Mouse (Mus musculus) intestine, embryonic 16.5 days (tissue): Measurements from ENCODE around the gene Smim5. TPM values are rescaled to one million over a fixed set of nuclear protein-coding genes. Genes with fewer than 3 reads are reported as not detected.

Source experiments
- ATAC-seq: fragments of 200-750 bp; cut with Nextera tagmentation; 2 replicates; pipeline ENCODE4 v1.8.0; 2017; ENCODE audit warnings: moderate TSS enrichment, moderate library complexity
- H3K27ac ChIP-seq: fragments of 300-500 bp; sonication (generic); 2 replicates; pipeline ENCODE4 v1.5.1; 2014; ENCODE audit warnings: mild to moderate bottlenecking, low read length
- H3K27me3 ChIP-seq: fragments of 300-500 bp; sonication (generic); replicated peaks from 2 replicates; pipeline ENCODE4 v1.6.1; 2014; ENCODE audit warnings: low read length, control low read depth, mixed read lengths; ENCODE audit not compliant: control insufficient read depth, insufficient read depth
- H3K36me3 ChIP-seq: fragments of 300-500 bp; sonication (generic); 2 replicates; pipeline ENCODE4 v1.6.1; 2014; ENCODE audit warnings: low read length, control low read depth; ENCODE audit not compliant: control insufficient read depth, insufficient read depth
- H3K4me1 ChIP-seq: fragments of 300-500 bp; sonication (generic); 2 replicates; pipeline ENCODE4 v1.6.1; 2014; ENCODE audit warnings: low read length, control low read depth, mixed read lengths; ENCODE audit not compliant: control insufficient read depth, insufficient read depth
- H3K4me2 ChIP-seq: fragments of 300-500 bp; sonication (generic); 2 replicates; pipeline ENCODE4 v1.6.1; 2014; ENCODE audit warnings: low read depth, low read length, control low read depth
- H3K4me3 ChIP-seq: fragments of 300-500 bp; sonication (generic); 2 replicates; pipeline ENCODE4 v1.5.1; 2014; ENCODE audit warnings: mild to moderate bottlenecking, low read length
- H3K9ac ChIP-seq: fragments of 300-500 bp; sonication (generic); 2 replicates; pipeline ENCODE4 v1.6.1; 2014; ENCODE audit warnings: low read depth, low read length
- H3K9me3 ChIP-seq: fragments of 300-500 bp; sonication (generic); 2 replicates; pipeline ENCODE4 v1.6.1; 2016; ENCODE audit warnings: low read length, control low read depth; ENCODE audit not compliant: control insufficient read depth
- WGBS: fragments of 180-500 bp; shearing (Covaris S2); extraction: QIAGEN DNeasy Blood & Tissue Kit; methylation state at CpG from one replicate; pipeline ENCODE4 v1.1.7; 2014; 5-methylcytosine and 5-hydroxymethylcytosine counted together
- polyA plus RNA-seq: library from polyadenylated mRNA; unstranded; fragments of >200 nt; fragmentation: Nextera tagmentation; extraction: Ambion mirVana; gene quantifications from 2 replicates; pipeline ENCODE4 v1.2.1, GENCODE M21; 2015

The Smim5 gene
- polyA plus RNA-seq, 1 experiment from 2014 or later, result 3.1 TPM

DNA sequence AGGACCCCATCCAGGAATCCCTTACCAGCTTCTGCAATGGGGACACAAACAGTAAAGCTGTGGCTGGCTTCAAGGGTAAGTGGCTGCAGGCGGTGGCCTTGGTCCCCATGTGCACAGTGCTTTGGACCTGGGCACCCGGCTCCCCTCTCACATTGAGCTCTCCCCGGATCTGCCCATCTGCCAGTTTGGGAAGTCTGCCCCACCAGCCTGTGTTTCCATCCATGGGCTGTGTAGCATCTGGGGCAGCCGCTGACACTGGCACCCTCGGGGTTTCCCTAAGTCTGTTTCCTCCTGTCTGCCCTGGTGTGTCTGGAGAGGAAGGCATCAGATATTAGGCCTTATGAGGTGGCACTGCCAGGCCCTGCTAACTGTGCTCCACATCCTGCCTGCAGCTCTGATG lies 11.7 kb upstream of the Smim5 start:
- Histone ChIP-seq H3K9ac (no peak overlapping the region), H3K27me3 (no peaks in the 10 kb centered on the region), H3K4me1 (peaks cover 18% of the 10 kb centered on the region), H3K4me2 (no peak overlapping the region), H3K9me3 (no peaks in the 10 kb centered on the region), H3K27ac (no peak overlapping the region), H3K4me3 (no peak overlapping the region), H3K36me3 (no peaks in the 10 kb centered on the region)
- 85% methylated on average over 5 of the region's 5 CpGs for WGBS
- no peak for ATAC-seq

DNA sequence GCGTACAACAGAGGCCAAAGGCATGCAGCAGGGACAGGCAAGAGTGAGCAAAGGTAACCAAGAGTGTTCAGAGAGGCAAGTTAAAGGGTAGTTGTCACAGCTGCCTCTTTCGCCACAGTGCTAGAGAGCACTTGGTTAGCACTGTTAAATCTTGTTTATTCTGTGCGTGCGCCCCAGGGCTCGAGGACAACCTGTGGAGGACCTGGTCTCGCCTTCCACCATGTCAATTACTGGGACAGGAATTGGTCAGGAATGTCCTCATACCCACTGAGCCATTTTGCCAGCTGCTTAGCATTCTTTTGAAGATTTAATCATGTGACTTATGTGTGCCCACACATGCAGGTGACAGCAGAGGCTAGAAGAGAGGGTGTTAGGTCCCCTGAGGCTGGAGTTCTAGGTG lies 10.6 kb upstream of the Smim5 start:
- Histone ChIP-seq H3K36me3 (peaks cover 5% of the 10 kb centered on the region; the same call in 1 of the 2 replicates), H3K9ac (no peak overlapping the region), H3K27me3 (no peaks in the 10 kb centered on the region), H3K4me1 (peaks cover 14% of the 10 kb centered on the region), H3K4me3 (no peak overlapping the region), H3K27ac (no peak overlapping the region), H3K9me3 (no peaks in the 10 kb centered on the region), H3K4me2 (no peak overlapping the region)
- WGBS, result 80% methylated on average over 6 of the region's 6 CpGs
- ATAC-seq, result no peak

DNA sequence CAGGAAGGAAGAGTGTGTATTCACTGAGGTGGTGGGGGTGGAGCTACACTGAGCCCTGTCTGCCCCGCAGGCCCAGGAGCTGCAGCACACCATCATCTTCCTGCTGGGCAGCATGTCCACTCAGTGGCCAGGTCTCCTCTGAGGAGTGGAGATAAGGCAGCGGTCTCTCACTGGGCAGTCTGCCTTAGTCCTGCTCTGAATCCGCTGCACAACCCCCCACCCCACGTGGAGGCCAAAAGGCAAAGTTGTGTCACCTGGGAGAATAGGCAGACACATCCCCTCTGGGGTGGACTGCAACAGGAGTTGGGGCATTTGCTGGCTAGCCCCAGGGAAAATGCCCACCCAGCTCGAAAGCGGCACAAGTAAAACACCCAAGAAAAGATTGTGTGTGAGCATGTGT lies 7.6 kb upstream of the Smim5 start:
- Histone ChIP-seq H3K36me3 (peaks cover 5% of the 10 kb centered on the region; the same call in 1 of the 2 replicates), H3K9me3 (no peaks in the 10 kb centered on the region), H3K4me2 (no peak overlapping the region), H3K9ac (no peak overlapping the region), H3K4me3 (no peak overlapping the region), H3K4me1 (peaks cover under 1% of the 10 kb centered on the region; the same call in 1 of the 2 replicates), H3K27ac (no peak overlapping the region), H3K27me3 (no peaks in the 10 kb centered on the region)
- 68% methylated on average over 6 of the region's 6 CpGs for WGBS
- ATAC-seq, result no peak

DNA sequence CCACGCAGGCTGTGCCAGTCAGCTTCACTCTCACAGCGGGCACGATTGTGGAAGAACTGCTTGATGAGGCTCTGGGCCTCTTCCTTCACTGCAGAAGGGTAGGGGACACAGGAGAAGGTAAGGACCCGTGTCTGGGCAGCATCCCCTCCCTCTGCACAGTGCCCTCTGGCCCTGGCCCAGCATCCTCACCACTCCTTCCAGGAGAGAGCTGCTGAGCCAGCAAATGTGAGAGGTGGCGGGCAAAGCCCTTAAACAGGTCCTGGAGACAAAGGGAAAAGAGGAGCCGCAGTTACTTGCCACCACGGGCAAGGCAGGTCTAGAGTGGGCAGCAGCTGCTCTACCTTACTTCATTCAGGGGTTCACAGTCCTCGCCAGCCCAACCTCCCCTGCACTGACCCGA lies 6.7 kb upstream of the Smim5 start:
- Histone ChIP-seq H3K4me1 (no peaks in the 10 kb centered on the region), H3K27me3 (no peaks in the 10 kb centered on the region), H3K4me2 (no peak overlapping the region), H3K9ac (no peak overlapping the region), H3K9me3 (no peaks in the 10 kb centered on the region), H3K4me3 (no peak overlapping the region), H3K27ac (no peak overlapping the region), H3K36me3 (peaks cover 5% of the 10 kb centered on the region; the same call in 1 of the 2 replicates)
- 94% methylated on average over 9 of the region's 9 CpGs for WGBS
- ATAC-seq, result no peak

DNA sequence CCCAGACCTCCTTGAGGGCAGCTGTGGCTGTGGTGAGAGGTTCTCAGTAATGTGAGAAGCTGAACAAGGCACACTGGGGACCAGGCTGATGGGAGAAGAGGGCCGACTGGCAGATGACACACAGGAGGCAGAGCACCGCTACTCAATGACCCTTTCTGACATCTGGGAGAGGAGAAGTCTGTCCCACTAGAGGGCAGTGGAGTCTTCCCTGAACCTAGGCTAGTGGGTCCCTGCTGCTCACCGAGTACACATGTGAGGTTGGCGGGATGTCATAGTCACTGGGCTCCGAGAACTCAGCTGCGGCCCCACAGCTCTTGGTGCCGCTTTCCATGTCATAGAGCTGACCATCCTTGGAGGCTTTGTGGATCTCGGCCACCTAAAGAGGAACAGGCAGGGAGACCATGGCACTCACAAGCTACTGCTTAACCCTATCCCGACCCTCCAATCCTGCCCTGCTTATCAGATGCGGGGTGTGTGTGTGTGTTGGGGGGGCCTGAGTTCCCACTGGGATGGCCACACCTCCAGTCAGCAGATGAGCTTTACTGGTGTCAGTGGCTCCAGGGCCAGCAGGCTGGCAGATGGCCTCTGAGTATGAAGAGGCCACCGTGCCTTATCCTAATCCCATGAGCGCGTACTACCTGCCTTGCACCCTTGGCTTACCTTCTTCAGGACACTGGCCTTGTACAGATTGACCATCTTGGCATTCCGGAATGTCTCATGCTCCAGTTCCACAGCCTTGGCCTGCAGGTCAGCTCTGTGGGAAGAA lies 4.8 kb upstream of the Smim5 start:
- Histone ChIP-seq H3K27ac (no peak overlapping the region), H3K9me3 (no peaks in the 10 kb centered on the region), H3K36me3 (peaks cover 5% of the 10 kb centered on the region; the same call in 1 of the 2 replicates), H3K4me1 (peaks cover 4% of the 10 kb centered on the region), H3K4me3 (no peak overlapping the region), H3K4me2 (no peak overlapping the region), H3K27me3 (no peaks in the 10 kb centered on the region), H3K9ac (no peak overlapping the region)
- 66% methylated on average over 14 of the region's 14 CpGs for WGBS
- ATAC-seq, result peak; percentile 34

DNA sequence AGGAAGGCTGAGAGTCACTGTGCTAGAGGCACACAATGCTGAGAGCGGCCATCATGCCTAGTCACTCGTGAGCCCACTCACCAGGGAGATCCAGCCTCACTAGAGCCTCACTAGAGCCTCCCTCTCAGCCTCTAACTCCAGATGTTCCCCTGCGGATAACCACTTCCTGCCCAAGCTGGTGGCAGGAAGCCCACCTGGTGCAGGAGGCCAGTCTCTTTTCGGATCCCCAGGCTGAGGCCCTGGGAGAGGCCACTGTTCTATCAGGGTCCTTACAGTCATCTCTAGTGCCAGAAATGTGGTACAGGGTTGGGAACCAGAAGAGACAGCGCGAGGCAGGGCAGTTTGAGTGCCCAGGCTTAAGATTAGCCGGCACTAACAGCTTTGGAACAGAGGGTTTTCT lies 1.3 kb upstream of the Smim5 start:
- peaks cover 5% of the 10 kb centered on the region; the same call in 1 of the 2 replicates for H3K36me3 ChIP-seq
- H3K4me3 ChIP-seq, result no peak overlapping the region
- H3K9me3 ChIP-seq, result no peaks in the 10 kb centered on the region
- H3K4me2 ChIP-seq, result no peak overlapping the region
- H3K27ac ChIP-seq, result no peak overlapping the region
- H3K4me1 ChIP-seq, result peaks cover 18% of the 10 kb centered on the region
- WGBS, result 79% methylated on average over 7 of the region's 7 CpGs
- no peaks in the 10 kb centered on the region for H3K27me3 ChIP-seq
- ATAC-seq, result no peak
- no peak overlapping the region for H3K9ac ChIP-seq

DNA sequence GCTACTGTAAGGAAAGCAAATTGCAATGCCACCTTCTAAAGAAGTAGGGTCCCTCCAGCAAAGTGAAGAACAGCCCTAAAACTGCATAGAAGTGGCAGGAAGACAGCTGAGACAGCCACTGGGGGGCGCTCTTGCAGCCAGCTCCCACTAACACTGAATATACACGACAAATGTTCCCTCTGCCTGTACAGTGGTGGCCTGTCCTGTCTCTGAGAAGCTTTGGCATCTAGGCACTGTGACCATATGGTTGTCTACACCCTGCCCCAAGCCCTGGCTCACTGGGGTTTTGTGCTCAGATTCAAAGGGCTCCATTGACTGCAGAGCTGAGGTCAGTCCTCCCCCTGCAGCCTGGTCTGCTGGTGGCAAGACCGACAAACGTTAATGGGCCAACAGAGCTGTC lies 880 bp upstream of the Smim5 start:
- Histone ChIP-seq H3K9me3 (no peaks in the 10 kb centered on the region), H3K36me3 (peaks cover 3% of the 10 kb centered on the region; the same call in 1 of the 2 replicates), H3K4me1 (peaks cover 21% of the 10 kb centered on the region), H3K4me3 (no peak overlapping the region), H3K4me2 (no peak overlapping the region), H3K9ac (no peak overlapping the region), H3K27ac (no peak overlapping the region), H3K27me3 (no peaks in the 10 kb centered on the region)
- no peak for ATAC-seq
- 25% methylated on average over 4 of the region's 4 CpGs for WGBS

DNA sequence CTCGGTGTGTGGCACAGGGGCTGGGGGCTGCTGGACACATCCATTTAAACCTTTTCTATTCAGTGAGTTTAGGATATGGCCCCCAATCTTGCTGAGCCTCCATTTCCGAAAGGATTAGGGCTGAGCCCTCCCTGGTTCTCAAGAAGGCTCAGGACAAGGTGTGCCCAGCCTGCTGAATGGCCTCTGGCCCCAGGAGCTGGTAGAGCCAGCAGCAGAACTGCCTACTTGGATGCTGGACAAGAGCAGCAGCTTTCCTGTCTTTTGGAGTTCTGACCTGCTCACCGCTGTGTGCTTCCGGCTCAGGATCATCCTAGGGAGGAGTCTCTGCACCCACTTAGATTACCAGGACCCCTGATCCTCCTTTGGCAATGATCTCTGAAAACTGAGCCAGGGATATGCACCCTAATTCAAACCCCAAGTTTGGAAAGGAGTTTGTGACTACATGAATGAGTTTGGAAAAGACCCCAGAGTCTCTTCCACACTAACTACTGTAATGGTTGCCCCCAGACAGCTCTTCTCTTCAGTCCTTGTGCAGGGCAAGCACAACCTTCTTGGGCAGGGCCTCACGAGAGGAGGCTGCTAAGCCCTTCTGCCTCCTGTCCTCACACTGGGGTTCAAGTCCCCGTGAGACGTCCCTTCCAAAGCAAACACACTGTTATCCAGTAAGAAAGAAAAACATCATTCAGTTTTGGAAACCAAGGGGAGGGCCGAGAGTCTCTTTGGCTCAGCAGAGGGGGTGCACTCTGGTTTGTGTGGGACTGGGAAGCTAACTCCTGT lies 983 bp downstream of the Smim5 start:
- Histone ChIP-seq H3K9ac (peak overlapping the region; percentile 34; the same call in 1 of the 2 replicates), H3K27ac (no peak overlapping the region), H3K27me3 (no peaks in the 10 kb centered on the region), H3K36me3 (no peaks in the 10 kb centered on the region), H3K9me3 (no peaks in the 10 kb centered on the region), H3K4me2 (no peak overlapping the region), H3K4me3 (no peak overlapping the region), H3K4me1 (peaks cover 38% of the 10 kb centered on the region)
- 77% methylated on average over 8 of the region's 8 CpGs for WGBS
- ATAC-seq, result no peak

DNA sequence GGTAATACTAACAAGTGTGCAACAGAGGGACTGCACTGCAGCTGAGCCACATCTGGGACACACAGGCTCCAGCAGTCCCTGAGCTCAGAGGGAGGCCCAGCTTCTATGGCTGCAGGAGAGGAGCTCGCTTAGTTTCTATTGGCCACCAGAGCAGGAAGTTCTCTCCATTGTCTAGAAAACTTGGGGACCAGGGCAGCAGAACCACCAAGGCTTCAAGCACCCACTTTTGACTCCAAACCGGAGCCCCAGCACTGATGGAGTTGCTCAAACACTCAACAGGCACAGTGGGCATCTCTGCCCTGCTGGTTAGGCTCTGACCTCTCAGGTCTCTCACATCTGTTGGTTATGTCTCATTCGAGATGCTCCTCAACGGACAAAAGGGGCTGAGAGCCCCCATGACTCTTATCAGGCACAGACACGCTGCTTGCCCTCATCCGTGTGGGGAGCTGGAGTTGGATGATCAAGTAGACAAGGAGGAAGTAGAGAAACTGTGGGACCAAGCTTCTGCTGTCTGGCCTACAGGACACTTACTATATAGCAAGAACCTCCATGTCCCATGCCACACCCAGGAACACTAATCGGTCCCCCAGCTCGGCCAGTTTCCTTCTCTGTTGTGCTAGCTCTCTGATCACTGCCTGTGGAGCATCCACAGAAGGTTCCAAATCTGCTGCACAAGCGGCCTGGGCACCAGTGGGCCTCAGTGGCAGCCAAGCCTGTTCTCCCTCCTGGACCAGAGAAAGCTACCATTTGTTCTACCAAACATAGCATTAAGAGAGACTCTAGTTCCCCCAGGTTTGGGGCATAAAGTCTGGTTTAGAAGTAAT lies 1.8 kb downstream of the Smim5 start:
- Histone ChIP-seq H3K9ac (0 out of 2 replicates have a peak overlapping the region, but pooled peaks have one; percentile 7), H3K36me3 (no peaks in the 10 kb centered on the region), H3K4me2 (no peak overlapping the region), H3K27ac (no peak overlapping the region), H3K4me1 (peaks cover 41% of the 10 kb centered on the region), H3K9me3 (no peaks in the 10 kb centered on the region), H3K4me3 (no peak overlapping the region), H3K27me3 (no peaks in the 10 kb centered on the region)
- ATAC-seq, result no peak
- WGBS, result 85% methylated on average over 9 of the region's 9 CpGs
